Mouse (Mus musculus) left cerebral cortex, adult 18-20 months (tissue): ENCODE results near the gene Ppp6r1. TPM values are rescaled to one million over a fixed set of nuclear protein-coding genes. Genes with fewer than 3 reads are reported as not detected.

Experiments
- DNase-seq, 2 experiments: peaks; one replicate each; pipeline ENCODE4 v3.0.0; 2021 to 2022; ENCODE audit warnings: low spot score in 2 of 2, mixed read lengths in 1 of 2
- total RNA-seq, 2 experiments: library from RNA; stranded (reverse); gene quantifications; 2 replicates each; pipeline ENCODE4 v1.2.3; 2021

Ppp6r1 gene
- total RNA-seq, 2 experiments from 2014 or later = 129 to 135 TPM

GRCm38 (mm10) chr7:4658128-4658907 is 501 bp downstream of the Ppp6r1 start:
- DNase-seq = no peak

- peak; percentile 65 to 68 for DNase-seq
Measured at GRCm38 (mm10) chr7:4657521-4658127, 1.2 kb downstream of the Ppp6r1 start.

GRCm38 (mm10) chr7:4656818-4657217 is 2.0 kb downstream of the Ppp6r1 start:
- no peak for DNase-seq

GRCm38 (mm10) chr7:4655916-4656315 is 2.9 kb downstream of the Ppp6r1 start:
- no peak for DNase-seq

GRCm38 (mm10) chr7:4655393-4655792 is 3.4 kb downstream of the Ppp6r1 start:
- no peak for DNase-seq

- DNase-seq = no peak
Measured at GRCm38 (mm10) chr7:4654221-4654620, 4.6 kb downstream of the Ppp6r1 start.

GRCm38 (mm10) chr7:4653780-4654179 is 5.0 kb downstream of the Ppp6r1 start:
- DNase-seq = no peak

GRCm38 (mm10) chr7:4653351-4653750 is 5.5 kb downstream of the Ppp6r1 start:
- no peak for DNase-seq

- DNase-seq = no peak
Measured at GRCm38 (mm10) chr7:4652726-4653125, 6.1 kb downstream of the Ppp6r1 start.

GRCm38 (mm10) chr7:4651581-4651980 is 7.2 kb downstream of the Ppp6r1 start:
- DNase-seq = no peak

- no peak for DNase-seq
Measured at GRCm38 (mm10) chr7:4647992-4648391, 10.8 kb downstream of the Ppp6r1 start.

GRCm38 (mm10) chr7:4647291-4647690 is 11.5 kb downstream of the Ppp6r1 start:
- no peak for DNase-seq

- DNase-seq = no peak
Measured at GRCm38 (mm10) chr7:4646806-4647205, 12.0 kb downstream of the Ppp6r1 start.

GRCm38 (mm10) chr7:4643225-4643624 is 15.6 kb downstream of the Ppp6r1 start:
- DNase-seq = no peak

- no peak for DNase-seq
Measured at GRCm38 (mm10) chr7:4641956-4642355, 16.9 kb downstream of the Ppp6r1 start.

GRCm38 (mm10) chr7:4641155-4641554 is 17.7 kb downstream of the Ppp6r1 start:
- no peak for DNase-seq

GRCm38 (mm10) chr7:4636179-4636578 is 22.6 kb downstream of the Ppp6r1 start:
- DNase-seq = no peak

- DNase-seq = no peak
Measured at GRCm38 (mm10) chr7:4631031-4631430, 27.8 kb downstream of the Ppp6r1 start, which contains the start of gene Tmem86b. Gene Tmem86b, minus strand, starts transcription at chr7:4631422.

GRCm38 (mm10) chr7:4630198-4630597 is 28.6 kb downstream of the Ppp6r1 start:
- DNase-seq = no peak

GRCm38 (mm10) chr7:4629586-4629985 is 29.2 kb downstream of the Ppp6r1 start:
- DNase-seq = no peak

GRCm38 (mm10) chr7:4625928-4626327 is 32.9 kb downstream of the Ppp6r1 start:
- no peak for DNase-seq

- DNase-seq = no peak
Measured at GRCm38 (mm10) chr7:4624343-4624742, 34.5 kb downstream of the Ppp6r1 start.
